Mouse (Mus musculus) layer of hippocampus, adult 2 months (tissue): ENCODE measurements around the gene Map3k5. TPM values are rescaled to one million over a fixed set of nuclear protein-coding genes. Genes with fewer than 3 reads are reported as not detected.

Experiments used
- DNase-seq, 2 experiments: peaks; one replicate each; pipeline ENCODE4 v3.0.0; 2022; ENCODE audit warnings: low spot score in 2 of 2
- H3K27ac ChIP-seq: fragments of 200-600 bp; 2 replicates; pipeline ENCODE4 v1.8.1; 2022
- H3K4me3 ChIP-seq: fragments of 200-600 bp; 2 replicates; pipeline ENCODE4 v1.8.1; 2022; ENCODE audit warnings: mild to moderate bottlenecking
- CTCF ChIP-seq: fragments of 200-600 bp; conservative IDR thresholded peaks from 2 replicates; pipeline ENCODE4 v1.8.1; 2022; ENCODE audit warnings: antibody characterized with exemption, mild to moderate bottlenecking, moderate library complexity
- total RNA-seq, 2 experiments: library from RNA; stranded (reverse); gene quantifications; 2 replicates each; pipeline ENCODE4 v1.2.3; 2021

Map3k5 gene
- total RNA-seq, 2 experiments from 2014 or later = 30.6 to 33.1 TPM

DNA sequence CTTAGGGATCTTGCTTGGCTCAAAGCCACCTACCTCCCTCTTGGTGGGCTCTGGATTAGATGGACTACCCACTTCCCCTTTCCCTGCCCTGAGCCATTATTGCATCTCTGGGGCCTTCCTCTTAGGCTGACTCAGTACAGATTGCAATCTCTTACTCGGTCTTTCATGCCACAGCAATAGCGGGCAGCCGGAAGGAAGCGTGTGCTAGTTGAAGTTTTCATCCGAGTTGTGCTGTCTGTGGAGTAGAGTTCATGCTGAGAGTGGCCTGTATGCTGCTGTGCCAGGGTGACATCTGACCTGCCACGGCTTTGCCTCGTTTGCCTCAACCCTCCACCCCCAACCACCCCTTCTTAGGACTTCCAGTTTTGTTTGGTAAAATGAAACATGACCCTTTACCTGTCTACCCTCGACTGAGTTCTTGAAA lies 5.0 kb downstream of the Map3k5 start:
- no peak for TF ChIP-seq CTCF
- no peak overlapping the region for H3K4me3 ChIP-seq
- no peak for DNase-seq
- no peak overlapping the region; the same call in 1 of the 2 replicates for H3K27ac ChIP-seq

DNA sequence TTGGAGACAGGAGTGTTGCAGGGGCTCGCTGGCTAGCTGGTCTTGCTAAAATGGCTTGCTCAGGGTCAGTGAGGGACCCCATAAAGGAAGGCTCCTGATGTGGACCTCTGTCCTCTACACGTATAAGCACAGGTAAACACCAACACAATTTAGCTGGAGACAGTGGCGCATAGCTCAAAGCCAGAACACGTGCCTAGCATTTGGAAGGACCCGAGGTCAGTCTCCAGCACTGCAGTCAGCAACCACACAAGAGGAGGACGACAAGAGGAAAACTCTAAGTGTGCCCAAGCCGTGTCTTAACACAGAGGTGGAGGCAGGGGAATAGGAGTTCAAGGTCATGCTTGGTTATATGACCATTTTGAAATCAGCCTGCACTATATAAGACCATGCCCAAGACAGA lies 5.9 kb downstream of the Map3k5 start:
- no peak for DNase-seq
- no peak overlapping the region for H3K27ac ChIP-seq
- H3K4me3 ChIP-seq = no peak overlapping the region
- TF ChIP-seq CTCF = no peak

DNA sequence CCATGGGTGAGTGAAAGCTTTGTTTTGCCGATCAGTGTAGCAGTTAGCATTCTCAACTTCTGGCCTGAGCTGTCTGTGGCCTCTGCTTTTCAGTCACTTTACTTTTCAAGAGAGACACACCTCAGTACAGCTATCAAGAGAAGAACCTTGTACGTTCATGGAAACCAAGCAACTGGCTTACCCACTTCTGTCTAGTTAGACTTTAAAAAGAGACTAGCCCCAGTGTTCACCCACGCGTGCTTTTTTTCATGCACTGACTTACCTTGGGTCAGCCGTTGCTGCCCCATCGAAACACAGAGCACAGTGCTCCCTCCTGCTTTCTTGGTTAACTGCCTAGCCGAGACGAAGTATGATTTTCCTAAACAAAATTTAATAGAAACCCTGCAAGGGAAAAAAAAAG lies 6.4 kb downstream of the Map3k5 start:
- no peak for DNase-seq
- no peak for TF ChIP-seq CTCF
- no peak overlapping the region for H3K4me3 ChIP-seq
- H3K27ac ChIP-seq = 0 out of 2 replicates have a peak overlapping the region, but pooled peaks have one; percentile 36

DNA sequence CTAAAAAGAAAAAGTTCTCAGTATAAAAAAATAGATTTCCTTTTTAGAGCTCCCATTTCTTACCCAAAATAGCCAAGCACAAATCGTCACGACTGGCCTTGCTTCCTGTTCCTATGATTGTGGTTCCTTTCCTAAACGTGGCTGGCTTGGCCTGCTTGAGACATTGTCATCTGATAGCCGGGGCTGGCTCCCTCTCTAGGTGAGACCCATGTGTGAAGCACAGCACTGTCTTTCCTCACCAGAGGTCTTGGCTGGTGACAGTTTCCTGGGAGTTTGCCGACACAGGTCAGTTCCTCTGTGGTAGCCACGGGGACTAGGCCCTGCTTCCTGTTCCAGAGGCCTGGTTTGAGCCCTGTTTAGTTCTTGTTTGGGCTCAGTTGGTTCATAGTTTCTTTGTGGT lies 6.8 kb downstream of the Map3k5 start:
- Histone ChIP-seq H3K27ac (0 out of 2 replicates have a peak overlapping the region, but pooled peaks have one; percentile 14), H3K4me3 (no peak overlapping the region)
- TF ChIP-seq CTCF = no peak

DNA sequence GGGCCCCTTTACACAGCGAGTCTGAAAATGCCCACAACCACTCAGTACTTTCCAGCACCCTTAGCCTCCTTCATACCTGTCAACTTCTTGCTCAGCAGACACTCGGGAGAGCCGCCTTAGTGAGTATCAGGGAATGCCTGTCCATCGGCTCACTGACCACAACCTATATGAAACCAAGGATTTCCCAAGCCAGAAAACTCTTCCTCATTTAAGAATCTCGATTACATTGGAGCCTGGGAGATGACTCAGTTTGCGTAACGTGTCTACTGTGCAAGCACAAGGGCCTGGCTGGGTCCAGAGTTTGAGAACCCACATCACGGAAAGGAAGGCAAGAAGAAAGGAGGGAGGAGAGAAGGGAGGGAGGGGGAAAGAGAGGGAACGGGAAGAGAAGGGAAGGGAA lies 7.6 kb downstream of the Map3k5 start:
- Histone ChIP-seq H3K4me3 (no peak overlapping the region), H3K27ac (no peak overlapping the region)
- no peak for TF ChIP-seq CTCF
- no peak for DNase-seq

More for the DNA sequence above, 6.8 kb downstream of the Map3k5 start:
- DNase-seq = no peak

DNA sequence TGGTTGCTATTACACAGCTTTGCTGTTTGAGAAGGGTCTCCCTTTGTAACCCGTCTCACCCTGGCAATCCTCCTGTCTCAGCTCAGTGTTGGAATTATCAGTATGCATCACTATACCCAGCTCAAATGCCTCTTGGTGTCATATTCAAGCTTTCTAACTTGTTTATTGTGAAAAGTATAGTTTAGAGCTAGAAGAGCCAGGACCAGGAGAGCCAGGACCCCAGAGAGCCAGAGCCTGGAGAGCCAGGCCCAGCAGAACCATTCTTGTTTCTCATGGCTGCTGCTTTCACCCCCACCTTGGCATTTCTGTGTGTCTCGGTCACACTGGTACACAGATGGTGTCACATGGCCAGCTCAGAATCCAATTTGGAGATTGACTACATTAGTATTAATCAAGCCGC lies 8.3 kb downstream of the Map3k5 start:
- Histone ChIP-seq H3K4me3 (no peak overlapping the region), H3K27ac (no peak overlapping the region)
- DNase-seq = no peak
- no peak for TF ChIP-seq CTCF

DNA sequence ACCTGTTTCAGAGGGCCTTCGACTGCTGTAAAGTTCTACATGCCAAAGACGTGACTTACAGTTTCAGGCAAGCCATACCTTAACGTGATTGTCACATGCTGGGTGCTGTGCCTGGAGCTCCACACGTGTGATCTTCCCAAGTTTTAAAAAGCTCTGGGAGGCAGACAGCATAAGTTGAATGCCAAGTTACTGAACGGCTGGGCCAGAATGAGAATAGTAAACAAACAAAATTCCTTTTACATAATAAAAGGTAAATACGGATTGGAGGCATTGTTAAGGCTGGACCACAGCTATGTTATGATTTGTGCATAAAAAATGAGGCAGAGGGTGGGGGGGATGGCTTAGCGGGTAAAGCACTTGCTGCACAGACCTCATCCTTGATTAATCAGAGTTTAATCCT lies 11.4 kb downstream of the Map3k5 start:
- H3K27ac ChIP-seq = no peak overlapping the region
- DNase-seq = no peak
- H3K4me3 ChIP-seq = no peak overlapping the region
- TF ChIP-seq CTCF = no peak

DNA sequence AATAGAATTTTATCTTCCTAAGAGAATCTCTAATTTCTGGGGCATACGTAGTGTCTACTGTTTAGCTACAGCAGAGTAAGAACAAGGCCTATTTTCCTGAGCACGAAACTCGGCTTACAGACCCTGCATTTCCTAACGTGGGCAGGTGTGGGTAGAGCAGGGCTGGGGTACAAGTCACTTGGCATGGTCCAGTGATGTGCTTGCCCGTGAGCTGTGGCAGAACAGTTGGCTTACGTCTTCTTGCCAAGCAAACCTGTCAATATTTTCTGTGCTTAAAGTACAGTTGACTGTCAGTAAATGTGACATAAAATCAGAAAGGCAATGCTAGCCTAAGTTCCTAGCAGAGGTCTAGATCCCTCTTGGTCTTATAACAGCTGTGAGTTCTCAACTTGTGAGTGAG lies 12.4 kb downstream of the Map3k5 start:
- Histone ChIP-seq H3K4me3 (no peak overlapping the region), H3K27ac (0 out of 2 replicates have a peak overlapping the region, but pooled peaks have one; percentile 23)
- no peak for DNase-seq
- TF ChIP-seq CTCF = no peak

DNA sequence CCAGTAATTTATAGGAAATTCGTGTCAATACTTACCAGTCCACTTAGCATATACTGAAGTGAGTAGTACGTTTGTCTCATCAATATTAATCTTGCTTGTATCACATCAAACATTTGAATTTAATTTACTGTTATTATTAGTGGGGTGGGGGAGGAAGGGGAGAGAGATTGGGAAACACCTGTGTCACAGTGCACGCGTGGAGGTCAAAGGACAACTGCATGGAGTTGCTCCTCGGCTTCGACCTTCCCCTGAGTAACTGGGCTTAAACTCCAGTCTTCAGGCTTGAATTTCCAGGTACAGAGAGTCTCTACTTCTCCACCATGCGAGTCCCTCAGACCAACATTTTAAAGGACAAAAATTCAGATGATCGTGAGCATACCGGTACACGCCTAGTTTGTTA lies 13.2 kb downstream of the Map3k5 start:
- H3K27ac ChIP-seq = no peak overlapping the region
- TF ChIP-seq CTCF = no peak
- no peak overlapping the region for H3K4me3 ChIP-seq
- DNase-seq = no peak

DNA sequence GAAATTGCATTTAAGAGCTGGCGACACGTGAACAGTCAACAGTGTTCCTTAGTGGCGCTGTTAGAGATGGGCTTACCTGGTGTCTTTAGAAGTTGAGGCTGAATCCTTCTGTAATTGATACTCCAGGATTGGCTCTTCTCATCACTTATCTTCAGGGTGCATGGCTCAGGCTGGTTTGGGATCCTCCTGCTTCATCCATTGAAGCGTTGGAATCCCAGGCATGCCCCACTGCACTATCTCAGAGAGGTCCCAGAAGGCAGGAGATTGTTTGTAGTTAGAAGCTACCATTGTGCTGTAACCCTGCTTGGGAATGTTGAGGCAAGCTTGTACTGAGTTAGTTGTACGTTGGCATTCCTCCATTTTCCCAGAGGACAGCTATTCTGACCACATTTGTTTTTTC lies 13.6 kb downstream of the Map3k5 start:
- no peak for DNase-seq
- no peak overlapping the region for H3K4me3 ChIP-seq
- no peak for TF ChIP-seq CTCF
- no peak overlapping the region for H3K27ac ChIP-seq

DNA sequence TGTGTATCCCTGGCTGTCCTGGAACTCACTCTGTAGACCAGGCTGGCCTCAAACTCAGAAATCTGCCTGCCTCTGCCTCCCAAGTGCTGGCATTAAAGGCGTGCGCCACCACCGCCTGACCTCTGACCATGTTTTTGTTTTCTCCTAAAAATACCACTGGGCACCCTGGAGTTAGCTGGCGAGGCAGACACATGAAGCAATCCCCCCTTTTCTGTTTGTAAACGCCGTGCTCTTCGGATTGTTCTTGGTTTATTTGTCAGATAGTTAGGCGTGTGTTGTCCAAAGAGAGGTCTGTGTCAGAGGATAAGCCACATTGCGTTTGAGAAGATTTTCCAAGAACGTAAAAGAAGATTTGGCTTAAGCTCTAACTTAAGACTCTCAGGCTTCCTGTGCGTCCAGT lies 14.1 kb downstream of the Map3k5 start:
- Histone ChIP-seq H3K4me3 (no peak overlapping the region), H3K27ac (no peak overlapping the region)
- no peak for DNase-seq
- no peak for TF ChIP-seq CTCF

DNA sequence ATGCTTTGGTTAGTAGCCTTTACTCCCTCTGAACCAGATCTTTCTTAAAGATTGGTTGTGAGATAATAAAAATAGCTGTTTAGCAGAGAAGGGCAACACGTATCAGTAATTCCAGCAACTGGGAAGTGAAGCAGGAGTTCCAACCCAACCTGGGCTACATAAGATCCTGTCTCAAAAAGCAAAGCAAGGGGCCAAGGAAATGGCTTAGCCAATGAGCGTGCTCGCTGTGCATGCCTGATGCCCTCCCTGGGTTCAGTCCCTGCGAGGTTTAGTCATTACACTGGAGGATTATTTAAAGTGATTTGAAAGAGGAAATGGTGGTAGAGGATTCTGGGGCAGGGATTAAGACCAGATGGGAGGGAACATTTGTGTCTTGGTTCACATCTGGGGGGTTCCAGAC lies 14.8 kb downstream of the Map3k5 start:
- DNase-seq = no peak
- Histone ChIP-seq H3K4me3 (no peak overlapping the region), H3K27ac (no peak overlapping the region)
- no peak for TF ChIP-seq CTCF

DNA sequence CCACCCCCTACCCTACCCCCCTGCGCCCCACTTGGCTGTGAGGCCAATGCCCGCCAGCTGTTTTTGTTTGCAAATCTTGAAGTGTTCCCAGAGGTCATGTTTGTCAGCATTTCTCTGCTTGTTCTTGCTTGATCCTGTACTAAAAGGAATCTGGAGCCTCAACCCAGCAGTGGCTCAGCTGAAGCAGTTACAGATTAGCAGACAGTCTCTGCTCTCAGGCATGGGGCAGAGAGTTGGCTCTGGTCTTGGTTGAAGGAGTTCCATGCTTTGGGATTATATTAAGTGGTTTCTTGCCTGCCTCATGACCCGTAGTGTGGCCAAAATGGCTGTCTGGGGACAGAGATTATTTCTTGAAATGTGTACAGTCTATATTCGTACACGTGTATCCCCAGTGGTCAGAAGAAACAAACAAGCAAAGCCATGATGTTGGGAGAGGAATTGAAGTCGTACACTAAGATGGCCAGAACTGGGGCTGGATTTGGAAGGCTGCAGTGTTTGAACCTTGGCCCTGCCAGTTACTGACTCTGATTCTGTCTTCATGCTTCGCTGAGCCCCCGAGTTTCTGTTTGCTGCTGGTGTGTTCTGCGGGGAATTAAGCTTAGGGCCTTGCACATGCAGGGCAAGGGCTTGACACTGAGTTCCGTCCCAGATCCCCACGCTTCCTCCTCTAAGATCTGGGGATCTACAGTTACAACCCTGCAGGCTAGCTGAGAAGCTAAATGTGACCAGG lies 18.9 kb downstream of the Map3k5 start:
- H3K27ac ChIP-seq = no peak overlapping the region
- no peak for TF ChIP-seq CTCF
- H3K4me3 ChIP-seq = no peak overlapping the region
- no peak for DNase-seq

DNA sequence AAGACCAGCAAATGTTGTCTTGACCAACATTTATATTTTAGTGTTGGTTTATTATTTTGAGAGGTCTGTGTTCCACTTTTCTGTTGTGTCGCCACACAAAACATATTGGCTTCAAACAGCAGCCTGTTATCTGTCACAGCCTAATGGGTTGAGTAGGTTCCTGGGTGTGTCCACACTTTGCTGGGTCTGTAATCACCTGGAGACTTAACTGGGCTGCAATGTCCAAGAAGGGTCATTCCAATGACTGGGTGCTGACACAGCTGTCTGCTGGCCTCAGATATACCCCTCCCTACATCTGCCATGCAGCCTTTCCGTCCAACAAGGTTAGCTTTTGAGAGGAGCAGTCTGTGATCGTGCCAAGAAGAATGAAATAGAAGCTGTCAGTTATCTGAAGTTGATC lies 20.3 kb downstream of the Map3k5 start:
- no peak for DNase-seq
- Histone ChIP-seq H3K4me3 (no peak overlapping the region), H3K27ac (no peak overlapping the region)
- no peak for TF ChIP-seq CTCF
